Mouse (Mus musculus) kidney, adult 8-10 months (tissue): ENCODE results near the gene Pik3r4.

Experiments used
- DNase-seq, 2 experiments: peaks; one replicate each; pipeline ENCODE4 v3.0.0; 2022

Pik3r4 gene

GRCm38 (mm10) chr9:105697764-105698396 is 55.1 kb downstream of the Pik3r4 start:
- no peak for DNase-seq

DNA sequence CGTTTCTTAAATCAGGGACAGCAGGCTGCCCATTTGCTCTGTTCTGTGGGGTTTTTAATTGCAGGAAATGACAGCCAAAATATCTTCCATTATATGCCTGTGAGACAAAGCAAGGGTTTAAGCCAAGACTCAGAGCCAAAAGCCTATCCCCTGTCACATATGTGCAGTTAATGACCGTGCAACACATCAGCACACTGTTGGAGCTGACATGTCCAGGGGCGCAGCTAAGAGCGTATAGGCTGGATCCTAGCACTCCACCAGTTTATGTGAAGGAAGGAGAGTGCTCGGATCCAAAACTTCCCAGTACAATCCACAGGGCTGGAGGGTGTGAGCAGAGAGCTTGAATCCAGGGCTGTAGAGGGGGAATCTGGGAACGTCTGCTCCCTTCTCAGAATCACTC is 57.9 kb downstream of the Pik3r4 start:
- DNase-seq: no peak

DNA sequence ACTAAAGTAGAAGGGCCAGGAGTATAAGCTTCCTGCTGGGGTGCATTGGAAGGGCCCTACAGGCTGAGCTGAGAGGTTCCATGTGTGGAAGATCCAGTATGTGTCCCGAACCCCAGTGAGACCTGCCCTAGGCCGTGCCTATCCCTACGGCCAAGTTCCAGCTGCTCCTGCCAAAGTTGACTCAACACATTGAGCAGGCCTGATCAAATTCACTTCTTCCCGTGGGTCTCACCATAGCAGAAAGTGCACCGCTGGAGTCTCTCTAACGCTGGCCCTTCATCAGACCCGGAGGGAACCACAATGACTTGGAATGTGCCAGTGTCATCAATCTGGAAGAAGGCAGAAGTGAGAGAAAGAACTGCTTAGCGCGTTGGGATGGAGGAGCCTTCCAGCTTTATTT is 59.2 kb downstream of the Pik3r4 start:
- DNase-seq: no peak

- no peak for DNase-seq
Observed at GRCm38 (mm10) chr9:105704226-105704932, 61.6 kb downstream of the Pik3r4 start.

DNA sequence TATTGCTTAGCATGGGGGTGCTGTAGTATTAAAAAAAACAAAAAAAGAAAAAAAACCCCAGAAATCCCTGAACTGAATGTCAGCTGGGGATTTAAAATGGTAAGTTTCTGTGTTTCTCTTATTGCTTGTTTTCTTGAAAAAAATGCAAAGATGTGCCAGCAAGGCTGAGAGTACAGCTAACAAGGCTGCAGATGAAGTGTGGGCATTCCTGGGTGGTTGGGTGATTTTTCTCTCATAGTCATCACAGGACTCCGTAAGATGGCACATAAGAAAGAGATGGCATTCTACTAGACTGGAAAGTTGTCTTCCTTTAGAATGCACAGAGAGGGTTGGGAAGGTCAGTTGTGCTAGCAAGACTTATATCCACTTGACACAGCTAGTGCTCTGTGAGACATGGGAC is 62.2 kb downstream of the Pik3r4 start:
- DNase-seq: no peak

GRCm38 (mm10) chr9:105712049-105712448 is 69.3 kb downstream of the Pik3r4 start:
- no peak for DNase-seq

DNA sequence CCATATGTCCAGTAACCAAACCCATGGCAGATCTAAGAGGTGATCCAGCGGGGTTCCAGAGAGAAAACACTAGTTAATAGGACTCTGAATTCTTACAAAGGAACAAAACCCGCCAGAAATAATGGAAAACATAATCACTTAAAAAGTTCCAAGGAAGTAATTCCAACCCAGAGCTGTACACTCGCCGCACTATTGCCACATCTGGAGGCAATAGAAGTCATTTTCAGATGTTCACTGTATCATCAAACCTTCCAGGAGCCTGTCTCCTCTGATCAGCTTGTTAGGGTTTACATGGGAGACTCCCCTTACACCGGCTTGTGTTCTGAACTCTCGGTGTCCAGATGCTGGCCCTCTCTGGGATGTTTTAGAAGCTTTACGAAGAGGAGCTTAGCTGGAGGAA is 76.6 kb downstream of the Pik3r4 start:
- DNase-seq: no peak

DNA sequence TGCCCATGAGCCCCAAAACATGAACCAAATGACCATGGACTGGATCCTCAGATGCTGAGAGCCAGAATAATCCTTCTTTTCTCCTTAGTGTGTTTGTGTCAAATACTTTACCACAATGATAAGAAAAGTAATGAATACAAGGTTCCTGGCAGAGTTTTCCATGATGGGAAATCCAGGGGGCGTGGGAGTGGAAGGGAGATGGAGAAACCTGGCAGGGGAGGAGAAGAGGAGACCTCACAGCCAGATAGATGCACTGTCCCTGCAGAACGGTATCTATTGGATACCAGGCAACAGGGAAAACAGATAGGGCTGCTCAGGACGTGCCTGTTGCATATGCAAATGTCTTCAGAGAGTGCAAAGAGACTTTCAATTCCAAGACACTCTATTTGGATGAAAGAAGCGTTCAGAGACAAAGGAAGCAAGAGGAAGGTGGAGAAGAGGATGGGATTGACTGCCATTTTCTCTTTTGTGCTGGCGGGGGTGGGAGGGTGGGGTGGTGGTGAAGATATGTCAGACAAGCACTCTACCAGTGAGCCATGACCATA is 77.1 kb downstream of the Pik3r4 start:
- no peak for DNase-seq

DNA sequence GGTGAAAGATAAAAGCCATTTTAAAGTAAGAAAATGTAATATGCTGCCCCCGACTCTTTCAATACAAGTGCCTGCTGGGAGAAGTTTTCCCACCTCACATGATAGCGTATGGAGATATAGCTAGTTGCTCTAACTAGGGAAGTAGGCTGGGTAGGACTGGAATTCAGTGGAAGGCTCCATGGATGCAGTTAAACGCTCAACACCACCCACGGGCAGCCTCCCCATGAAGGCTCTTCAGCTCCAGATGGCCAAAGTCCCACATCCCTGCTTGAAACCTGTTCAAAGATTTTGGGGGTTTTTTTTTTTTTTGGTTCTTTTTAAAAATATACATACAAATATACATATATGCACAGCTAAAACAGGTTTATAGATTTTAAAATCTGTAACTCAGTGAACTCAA is 77.7 kb downstream of the Pik3r4 start:
- no peak for DNase-seq

DNA sequence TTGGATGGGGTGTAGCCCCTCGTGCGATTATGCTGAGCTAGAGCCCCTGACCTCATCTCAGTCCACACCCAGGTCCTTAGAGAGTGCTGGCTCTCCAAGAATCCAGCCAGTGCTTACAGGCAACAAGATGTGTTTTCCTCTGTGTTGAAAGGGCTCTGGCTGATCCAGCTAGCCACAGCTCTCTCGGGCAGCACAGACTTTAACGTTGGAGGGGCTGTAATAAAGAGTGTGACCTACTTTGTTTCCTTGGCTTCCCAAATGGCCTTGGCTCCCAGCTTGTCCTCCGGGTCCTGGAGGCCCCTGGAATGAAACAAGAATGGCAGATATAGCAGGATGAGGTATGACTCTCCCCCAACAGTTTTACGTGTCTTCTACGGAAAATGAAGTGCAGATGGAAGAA is 89.2 kb downstream of the Pik3r4 start:
- no peak for DNase-seq

- peak in 1 of 2 experiments; percentile 20 for DNase-seq
Observed at GRCm38 (mm10) chr9:105734651-105735050, 91.9 kb downstream of the Pik3r4 start.

DNA sequence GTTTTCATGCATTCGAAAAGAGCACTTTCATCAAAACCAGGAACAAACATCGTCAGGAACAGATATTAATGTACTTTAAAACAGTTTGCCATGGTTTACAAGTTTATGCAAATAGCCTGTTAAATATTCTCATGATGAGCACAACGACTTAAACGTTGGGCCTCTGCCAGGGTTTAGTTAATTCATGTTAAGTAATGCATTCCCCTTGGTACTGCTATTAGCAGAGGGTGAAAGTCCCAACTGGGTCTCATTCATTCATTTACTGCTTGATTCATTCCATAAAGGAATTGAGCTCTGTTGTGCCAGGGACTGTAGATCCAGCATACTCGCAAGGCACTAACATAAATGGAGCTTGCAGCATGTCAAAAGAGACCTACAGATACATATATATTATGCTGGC is 92.4 kb downstream of the Pik3r4 start:
- peak; percentile 59 to 64 for DNase-seq
